Mouse (Mus musculus) lung, embryonic 16.5 days (tissue): ENCODE measurements at regions not wholly inside any gene's neighbourhood (a gene's known extent, or its start where the extent isn't known, plus 50 kb on each side); places are given as distances from the start of the nearest gene placed in this dataset.

ENCODE experiments used
- ATAC-seq: fragments of 200-750 bp; cut with Nextera tagmentation; 2 replicates; pipeline ENCODE4 v1.8.0; 2017; ENCODE audit warnings: low read depth, mild to moderate bottlenecking, moderate library complexity
- H3K27ac ChIP-seq: fragments of 300-500 bp; sonication (generic); 2 replicates; pipeline ENCODE4 v1.5.1; 2014; ENCODE audit warnings: mild to moderate bottlenecking, control low read depth, low read length
- H3K27me3 ChIP-seq: fragments of 300-500 bp; sonication (generic); 2 replicates; pipeline ENCODE4 v1.6.1; 2014; ENCODE audit warnings: low read depth, low read length, mixed read lengths; ENCODE audit not compliant: control insufficient read depth, insufficient read depth
- H3K36me3 ChIP-seq: fragments of 300-500 bp; sonication (generic); 2 replicates; pipeline ENCODE4 v1.6.1; 2014; ENCODE audit warnings: low read length; ENCODE audit not compliant: control insufficient read depth, insufficient read depth
- H3K4me1 ChIP-seq: fragments of 300-500 bp; sonication (generic); replicated peaks from 2 replicates; pipeline ENCODE4 v1.6.1; 2014; ENCODE audit warnings: low read length, mixed read lengths; ENCODE audit not compliant: control insufficient read depth, insufficient read depth
- H3K4me2 ChIP-seq: fragments of 300-500 bp; sonication (generic); 2 replicates; pipeline ENCODE4 v1.6.1; 2014; ENCODE audit warnings: low read depth, low read length, control low read depth
- H3K4me3 ChIP-seq: fragments of 300-500 bp; sonication (generic); 2 replicates; pipeline ENCODE4 v1.5.1; 2014; ENCODE audit warnings: mild to moderate bottlenecking, low read length, control low read depth
- H3K9ac ChIP-seq: fragments of 300-500 bp; sonication (generic); 2 replicates; pipeline ENCODE4 v1.6.1; 2014; ENCODE audit warnings: low read length, control low read depth
- H3K9me3 ChIP-seq: fragments of 300-500 bp; sonication (generic); 2 replicates; pipeline ENCODE4 v1.6.1; 2016; ENCODE audit warnings: low read length; ENCODE audit not compliant: control insufficient read depth
- WGBS: fragments of 180-500 bp; shearing (Covaris S2); extraction: QIAGEN DNeasy Blood & Tissue Kit; methylation state at CpG from one replicate; pipeline ENCODE4 v1.1.7; 2014; 5-methylcytosine and 5-hydroxymethylcytosine counted together

- H3K4me1 ChIP-seq, result no peaks in the 10 kb centered on the region
- no peaks in the 10 kb centered on the region for H3K36me3 ChIP-seq
- 72% methylated on average over 17 of the region's 17 CpGs for WGBS
- H3K27ac ChIP-seq, result no peak overlapping the region
- no peak overlapping the region for H3K9ac ChIP-seq
- no peak overlapping the region for H3K4me3 ChIP-seq
- no peaks in the 10 kb centered on the region for H3K27me3 ChIP-seq
- H3K9me3 ChIP-seq, result no peaks in the 10 kb centered on the region
- no peak for ATAC-seq
- H3K4me2 ChIP-seq, result no peak overlapping the region
Measured at GRCm38 (mm10) chr12:25344354-25344753, 247.4 kb upstream of the Id2 start.

- no peaks in the 10 kb centered on the region for H3K27me3 ChIP-seq
- H3K4me1 ChIP-seq, result no peaks in the 10 kb centered on the region
- no peaks in the 10 kb centered on the region for H3K36me3 ChIP-seq
- H3K4me2 ChIP-seq, result no peak overlapping the region
- no peaks in the 10 kb centered on the region for H3K9me3 ChIP-seq
- H3K27ac ChIP-seq, result no peak overlapping the region
- H3K4me3 ChIP-seq, result no peak overlapping the region
- no peak overlapping the region for H3K9ac ChIP-seq
- 62% methylated on average over 1 of the region's 1 CpGs for WGBS
- ATAC-seq, result no peak
Measured at GRCm38 (mm10) chr12:25338771-25339170, 241.8 kb upstream of the Id2 start.

- no peaks in the 10 kb centered on the region for H3K27me3 ChIP-seq
- no peaks in the 10 kb centered on the region for H3K4me1 ChIP-seq
- no peak overlapping the region for H3K9ac ChIP-seq
- H3K27ac ChIP-seq, result no peak overlapping the region
- H3K4me2 ChIP-seq, result no peak overlapping the region
- ATAC-seq, result no peak
- no peaks in the 10 kb centered on the region for H3K36me3 ChIP-seq
- no peaks in the 10 kb centered on the region for H3K9me3 ChIP-seq
- H3K4me3 ChIP-seq, result no peak overlapping the region
- 56% methylated on average over 2 of the region's 2 CpGs for WGBS
Measured at GRCm38 (mm10) chr12:25335930-25336329, 239.0 kb upstream of the Id2 start.

- Histone ChIP-seq H3K27me3 (no peaks in the 10 kb centered on the region), H3K36me3 (no peaks in the 10 kb centered on the region), H3K4me2 (no peak overlapping the region), H3K27ac (no peak overlapping the region), H3K4me3 (no peak overlapping the region), H3K4me1 (no peaks in the 10 kb centered on the region), H3K9me3 (no peaks in the 10 kb centered on the region), H3K9ac (no peak overlapping the region)
- no peak for ATAC-seq
- 77% methylated on average over 5 of the region's 5 CpGs for WGBS
Measured at GRCm38 (mm10) chr12:25335069-25335468, 238.1 kb upstream of the Id2 start.

GRCm38 (mm10) chr12:25332384-25333035, 235.6 kb upstream of the Id2 start:
- Histone ChIP-seq H3K4me2 (no peak overlapping the region), H3K27me3 (no peaks in the 10 kb centered on the region), H3K4me3 (no peak overlapping the region), H3K9me3 (no peaks in the 10 kb centered on the region), H3K4me1 (no peaks in the 10 kb centered on the region), H3K36me3 (no peaks in the 10 kb centered on the region), H3K9ac (no peak overlapping the region), H3K27ac (no peak overlapping the region)
- no peak for ATAC-seq
- WGBS, result 85% methylated on average over 11 of the region's 11 CpGs

GRCm38 (mm10) chr12:25330004-25330708, 233.2 kb upstream of the Id2 start:
- ATAC-seq, result peak; percentile 74
- H3K27ac ChIP-seq, result no peak overlapping the region
- 50% methylated on average over 5 of the region's 5 CpGs for WGBS
- H3K9ac ChIP-seq, result no peak overlapping the region
- H3K4me2 ChIP-seq, result no peak overlapping the region
- H3K9me3 ChIP-seq, result no peaks in the 10 kb centered on the region
- H3K36me3 ChIP-seq, result no peaks in the 10 kb centered on the region
- no peaks in the 10 kb centered on the region for H3K4me1 ChIP-seq
- no peak overlapping the region for H3K4me3 ChIP-seq
- H3K27me3 ChIP-seq, result no peaks in the 10 kb centered on the region

- Histone ChIP-seq H3K9ac (no peak overlapping the region), H3K27me3 (no peaks in the 10 kb centered on the region), H3K9me3 (no peaks in the 10 kb centered on the region), H3K4me3 (no peak overlapping the region), H3K36me3 (no peaks in the 10 kb centered on the region), H3K4me1 (no peaks in the 10 kb centered on the region), H3K27ac (no peak overlapping the region), H3K4me2 (no peak overlapping the region)
- no peak for ATAC-seq
- 70% methylated on average over 3 of the region's 3 CpGs for WGBS
Measured at GRCm38 (mm10) chr12:25325901-25326300, 229.0 kb upstream of the Id2 start.

- WGBS, result 86% methylated on average over 1 of the region's 1 CpGs
- no peak overlapping the region for H3K27ac ChIP-seq
- ATAC-seq, result no peak
Measured at GRCm38 (mm10) chr12:25323171-25323570, 226.2 kb upstream of the Id2 start.

GRCm38 (mm10) chr12:25320262-25320767, 223.4 kb upstream of the Id2 start:
- WGBS, result 83% methylated on average over 3 of the region's 3 CpGs
- Histone ChIP-seq H3K4me3 (no peak overlapping the region), H3K36me3 (no peaks in the 10 kb centered on the region), H3K4me2 (no peak overlapping the region), H3K4me1 (peaks cover 3% of the 10 kb centered on the region; the same call in 1 of the 2 replicates), H3K27me3 (no peaks in the 10 kb centered on the region), H3K9ac (no peak overlapping the region), H3K27ac (no peak overlapping the region), H3K9me3 (no peaks in the 10 kb centered on the region)
- ATAC-seq, result no peak

More at GRCm38 (mm10) chr12:25323171-25323570, 226.2 kb upstream of the Id2 start:
- no peaks in the 10 kb centered on the region for H3K36me3 ChIP-seq
- H3K4me2 ChIP-seq, result no peak overlapping the region
- H3K27me3 ChIP-seq, result no peaks in the 10 kb centered on the region
- H3K9ac ChIP-seq, result no peak overlapping the region
- no peaks in the 10 kb centered on the region for H3K9me3 ChIP-seq
- no peak overlapping the region for H3K4me3 ChIP-seq
- peaks cover 2% of the 10 kb centered on the region; the same call in 1 of the 2 replicates for H3K4me1 ChIP-seq
